Mouse (Mus musculus) heart, postnatal 36 days (tissue): ENCODE measurements around the gene Gmcl1. TPM values are rescaled to one million over a fixed set of nuclear protein-coding genes. Genes with fewer than 3 reads are reported as not detected.

ENCODE experiments used
- DNase-seq, 2 experiments: peaks; one replicate each; pipeline ENCODE4 v3.0.0; 2021 to 2022
- intact Hi-C: fragments of 180-260 bp; cut with DNase I; formaldehyde crosslinking; loops from one replicate; pipeline ENCODE4 v1.15.1; 2025
- total RNA-seq, 2 experiments: library from RNA; stranded (reverse); gene quantifications; 2 replicates each; pipeline ENCODE4 v1.2.3; 2021

Gmcl1 gene
- total RNA-seq, 2 experiments from 2014 or later, result 4.4 to 4.6 TPM

- DNase-seq, result no peak
- intact Hi-C loops, result no loop called here
These were observed 66.1 kb downstream of the Gmcl1 start for GRCm38 (mm10) chr6:86667061-86667460.

DNA sequence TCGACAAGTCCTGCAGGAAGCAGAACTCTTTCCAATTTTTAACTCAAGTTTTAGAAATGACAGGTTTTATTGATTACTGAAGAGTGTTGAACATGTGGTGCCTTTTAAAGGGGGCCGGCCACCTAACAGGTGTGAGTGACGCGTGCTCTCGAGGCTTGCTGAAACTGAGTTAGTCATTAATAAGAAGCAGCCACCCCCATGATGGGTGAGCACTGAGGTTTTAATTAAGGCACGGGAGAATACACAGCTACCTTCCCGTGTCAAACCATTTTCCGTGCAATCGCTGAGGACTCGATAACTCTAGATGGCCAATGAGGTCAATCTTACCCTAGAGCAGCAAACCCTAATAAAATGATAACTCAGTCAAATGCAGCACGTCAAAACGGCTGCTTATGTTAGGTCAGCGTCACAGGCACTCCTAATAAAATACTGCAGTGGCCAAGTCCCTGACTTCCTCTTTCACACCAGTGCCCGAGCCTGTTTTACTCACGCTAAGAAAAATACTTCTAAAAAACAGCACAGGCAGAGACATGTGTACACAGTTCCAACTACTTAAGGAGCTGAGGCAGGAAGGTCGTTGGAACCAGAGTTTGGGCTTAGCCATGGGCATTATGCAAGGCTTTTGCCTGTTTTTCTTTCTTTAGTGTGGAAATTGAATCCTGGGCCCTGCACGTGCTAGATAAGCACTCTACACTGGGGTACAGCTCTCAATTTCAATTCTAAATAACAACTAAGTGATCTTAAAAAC, 67.4 kb downstream of the Gmcl1 start:
- no peak for DNase-seq
- intact Hi-C loops, result no loop called here

- intact Hi-C loops, result no loop called here
- no peak for DNase-seq
These were observed 68.1 kb downstream of the Gmcl1 start for GRCm38 (mm10) chr6:86665076-86665475.

GRCm38 (mm10) chr6:86660161-86660877, 72.9 kb downstream of the Gmcl1 start:
- DNase-seq, result no peak
- intact Hi-C loops, result no loop called here

DNA sequence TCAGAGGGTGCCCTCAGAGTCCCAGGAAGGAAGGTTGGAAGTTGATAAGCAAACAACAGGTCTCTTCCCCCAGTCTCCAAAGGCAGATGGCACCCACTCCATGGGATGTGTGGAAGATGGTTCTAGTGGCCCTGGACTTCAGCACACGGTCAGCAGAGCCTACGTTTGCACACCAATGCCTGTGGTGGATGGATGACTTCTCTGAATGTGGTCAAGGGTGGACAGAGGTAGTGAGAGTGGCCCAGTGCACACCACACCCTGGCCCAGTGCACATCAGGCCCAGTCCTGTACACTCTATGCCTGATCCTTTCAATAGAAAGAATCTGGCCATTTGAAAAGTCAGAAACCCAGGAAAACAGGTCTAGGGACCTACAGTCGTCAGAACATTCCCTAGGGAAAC, 74.7 kb downstream of the Gmcl1 start:
- DNase-seq, result no peak
- intact Hi-C loops, result no loop called here

GRCm38 (mm10) chr6:86654270-86654916, 78.8 kb downstream of the Gmcl1 start:
- intact Hi-C loops, result no loop called here
- no peak for DNase-seq

GRCm38 (mm10) chr6:86653026-86653425, 80.2 kb downstream of the Gmcl1 start:
- intact Hi-C loops, result no loop called here
- DNase-seq, result no peak

DNA sequence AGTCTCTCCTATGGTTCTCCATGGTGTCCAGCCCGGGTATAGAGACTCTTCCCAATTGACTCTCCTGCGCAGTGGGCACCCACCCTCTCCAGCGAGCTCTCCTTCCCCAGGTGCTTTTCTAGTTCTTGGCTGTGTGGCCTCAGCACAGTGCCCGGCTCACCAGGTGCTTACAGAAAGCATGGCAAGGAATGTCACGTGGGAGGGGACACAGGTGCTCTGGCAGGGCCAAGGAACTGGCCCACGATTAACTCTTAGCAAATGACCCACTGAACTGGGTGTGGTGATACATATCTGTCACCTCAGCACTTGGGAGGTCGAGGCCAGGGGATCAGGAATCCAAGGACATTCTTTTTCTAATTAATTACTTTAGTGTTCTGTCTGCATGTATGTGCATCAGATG, 87.0 kb downstream of the Gmcl1 start:
- DNase-seq, result no peak
- intact Hi-C loops, result no loop called here

GRCm38 (mm10) chr6:86645551-86645950, 87.6 kb downstream of the Gmcl1 start:
- intact Hi-C loops, result no loop called here
- no peak for DNase-seq

DNA sequence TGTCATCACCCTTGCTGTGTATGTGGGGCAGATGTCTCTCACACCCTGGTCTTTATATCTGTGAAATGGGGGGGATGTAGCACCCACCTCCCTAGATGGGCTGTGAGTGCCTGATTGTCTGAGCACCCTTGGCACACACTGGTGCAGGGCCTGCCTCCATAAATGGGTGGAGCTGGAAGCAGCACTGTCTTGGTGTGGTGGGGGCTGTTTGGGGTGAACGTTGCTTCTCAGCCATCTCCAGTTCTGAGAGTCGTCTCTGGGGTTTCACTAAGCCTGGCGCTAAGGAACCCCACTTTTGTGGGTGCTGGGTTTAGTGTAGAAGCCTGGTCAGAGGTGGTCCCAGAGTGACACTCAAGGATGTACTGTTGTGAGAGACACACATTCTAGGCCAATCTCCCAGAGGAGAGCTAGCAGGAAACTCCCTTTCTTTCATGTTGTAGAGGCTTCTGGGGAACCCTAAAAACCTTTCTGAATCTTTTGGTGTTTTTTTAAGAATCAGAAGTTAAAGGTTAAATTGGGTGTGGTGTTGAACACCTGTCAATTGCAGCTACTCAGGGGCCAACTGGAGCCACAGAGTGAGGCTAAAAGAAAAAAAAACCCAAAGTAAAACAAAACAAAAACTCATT, 88.3 kb downstream of the Gmcl1 start:
- intact Hi-C loops, result no loop called here
- no peak for DNase-seq

Other genes with a start within 250 kb of the Gmcl1 start
- gene Pcbp1, start 207.1 kb downstream of the Gmcl1 start, total RNA-seq, result 100 to 1,000 TPM; 147 to 159 TPM
- not detected for gene Asprv1, start 105.2 kb downstream of the Gmcl1 start, total RNA-seq
- gene Mxd1, start 64.2 kb downstream of the Gmcl1 start, total RNA-seq, result 1 to 10 TPM; 8.8 to 9.5 TPM
- 10 to 100 TPM; 43.2 to 47.2 TPM for gene Snrnp27, start 48.9 kb downstream of the Gmcl1 start, total RNA-seq
- gene Anxa4, start 60.2 kb upstream of the Gmcl1 start, total RNA-seq, result 10 to 100 TPM; 36.1 to 42.0 TPM
- gene Aak1, start 116.1 kb upstream of the Gmcl1 start, total RNA-seq, result 10 to 100 TPM; 71.1 to 75.1 TPM